Mouse (Mus musculus): ENCODE data around the gene Cryzl2.

Cryzl2 gene

DNA sequence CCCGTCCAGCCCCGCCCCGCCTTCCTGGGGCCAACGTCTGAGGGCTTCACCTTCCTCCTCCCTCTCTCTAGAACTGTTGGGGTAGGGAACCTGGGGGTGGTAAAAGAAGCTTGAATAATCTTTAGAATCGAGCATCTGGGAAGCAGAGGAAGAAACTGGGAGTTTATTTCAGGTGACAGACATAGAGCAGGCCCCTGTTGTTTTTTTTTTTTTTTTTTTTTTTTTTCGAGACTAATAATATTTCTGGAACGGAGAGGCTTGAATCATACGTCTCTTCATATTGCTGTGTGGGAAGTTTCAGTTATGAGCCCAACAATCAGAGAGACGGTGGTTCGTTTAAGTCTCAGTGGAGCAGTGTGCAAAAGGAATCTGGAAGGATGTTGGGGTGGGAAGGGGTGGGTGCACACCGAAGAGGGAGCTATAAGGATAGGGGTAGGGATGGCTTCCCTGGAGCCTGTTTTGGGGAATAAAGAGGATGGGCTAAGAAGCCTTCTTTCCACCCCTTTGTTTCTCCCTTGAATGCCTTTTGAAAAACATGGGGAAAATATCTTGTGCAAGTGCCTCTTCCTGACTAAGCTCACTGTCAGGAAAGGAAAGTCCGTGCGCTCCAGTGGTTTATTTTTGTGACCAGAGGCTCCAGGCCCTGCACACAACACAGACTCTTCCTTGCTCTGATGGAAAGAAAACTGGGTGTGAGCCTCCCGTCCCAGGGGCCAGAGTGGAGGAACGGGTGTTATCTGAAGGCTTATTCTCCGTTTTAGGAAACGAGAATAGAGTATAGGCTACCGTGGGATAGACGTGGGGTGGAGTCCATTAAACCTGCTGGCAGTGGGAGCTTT, 14.4 kb upstream of the Cryzl2 start:
- no peak for DNase-seq

DNA sequence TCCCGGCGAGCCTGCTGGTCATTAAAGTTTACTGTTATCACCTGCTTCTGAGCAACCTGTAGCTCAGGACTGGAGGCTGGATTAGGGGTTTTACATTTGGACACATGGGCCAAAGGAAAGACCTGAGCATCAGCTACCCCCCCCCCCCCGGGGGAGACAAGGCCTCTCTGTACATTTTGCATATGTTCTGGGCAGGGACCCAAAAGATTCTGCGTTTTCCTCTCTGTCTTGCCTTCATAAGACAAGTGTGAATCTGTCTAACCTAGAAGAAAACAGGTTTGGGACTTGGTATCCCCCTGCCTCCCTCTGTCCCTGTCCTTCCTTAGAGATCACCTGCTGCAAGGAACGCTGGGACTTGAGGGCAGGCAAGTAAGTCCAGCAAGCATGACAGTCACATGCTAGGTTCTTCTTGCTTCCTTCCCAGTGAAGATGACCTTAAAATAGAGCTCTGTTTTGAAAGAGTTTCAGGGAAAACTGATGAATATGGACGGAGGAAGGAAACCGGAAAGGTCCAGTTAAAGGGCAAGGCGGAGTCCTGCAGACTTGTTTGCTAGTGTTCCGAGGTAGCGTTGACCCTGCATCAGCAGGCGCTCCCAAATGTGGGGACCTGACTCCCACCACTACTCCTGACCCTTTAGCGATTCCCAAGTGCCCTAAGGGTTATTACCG, 13.6 kb upstream of the Cryzl2 start:
- no peak for DNase-seq

DNA sequence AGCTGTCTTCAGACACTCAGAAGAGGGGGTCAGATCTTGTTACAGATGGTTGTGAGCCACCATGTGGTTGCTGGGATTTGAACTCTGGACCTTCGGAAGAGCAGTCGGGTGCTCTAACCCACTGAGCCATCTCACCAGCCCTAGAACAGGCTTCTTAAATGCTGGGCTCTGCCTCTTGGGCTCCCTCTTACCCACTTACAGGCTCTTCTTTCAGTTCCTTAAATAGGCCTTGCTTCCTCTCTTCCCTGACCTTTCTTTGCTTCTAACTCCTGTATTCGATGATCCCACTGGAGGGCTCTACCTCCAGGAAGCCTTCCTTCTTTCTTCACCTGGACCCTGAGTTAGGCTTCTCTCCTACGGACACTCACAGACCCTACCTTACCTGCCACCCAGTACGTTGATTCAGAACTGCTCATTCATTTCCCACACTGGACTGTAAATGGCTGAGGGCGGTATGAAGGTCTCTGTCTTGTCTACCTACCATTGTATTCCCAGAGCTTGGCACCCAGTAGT, 12.9 kb upstream of the Cryzl2 start:
- no peak for DNase-seq

DNA sequence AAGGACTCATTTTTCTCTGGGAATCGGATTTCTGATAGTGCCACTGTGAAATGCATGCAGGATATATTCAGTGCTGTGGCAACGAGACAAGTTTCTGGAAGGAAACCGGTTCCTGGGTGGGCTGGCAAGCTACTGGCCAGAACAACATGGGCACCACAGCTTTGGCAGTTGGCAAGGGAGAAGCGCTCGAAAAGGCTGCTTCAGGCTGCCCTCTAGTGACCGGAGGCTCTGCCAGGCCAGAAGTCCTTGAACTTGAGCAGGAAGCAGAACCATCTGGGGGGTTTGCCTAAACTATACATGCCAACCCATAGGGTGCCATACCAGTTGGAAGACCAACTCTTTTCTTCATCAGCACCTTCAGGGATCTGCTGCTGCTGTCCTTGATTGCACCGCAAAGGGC, 12.1 kb upstream of the Cryzl2 start:
- DNase-seq: peak; percentile 17

DNA sequence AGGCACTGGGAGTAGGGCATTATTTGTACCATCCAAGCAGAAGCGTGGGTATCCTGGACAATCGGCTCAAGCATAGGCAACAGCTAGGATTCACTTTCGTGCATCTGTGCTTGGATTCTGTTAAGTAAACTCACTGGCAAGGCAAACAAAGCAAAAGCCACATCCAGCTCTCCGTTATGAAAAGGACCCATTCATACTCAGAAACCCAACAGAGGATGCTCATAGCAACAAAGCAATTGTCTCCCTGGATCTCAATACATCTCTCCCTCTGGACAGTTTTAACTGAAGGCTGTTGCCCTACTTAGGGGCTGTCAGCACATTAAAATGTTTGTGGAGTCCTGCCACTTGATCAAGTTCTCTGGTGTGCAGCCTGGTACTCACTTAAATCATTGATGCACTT, 11.2 kb upstream of the Cryzl2 start:
- DNase-seq: no peak

DNA sequence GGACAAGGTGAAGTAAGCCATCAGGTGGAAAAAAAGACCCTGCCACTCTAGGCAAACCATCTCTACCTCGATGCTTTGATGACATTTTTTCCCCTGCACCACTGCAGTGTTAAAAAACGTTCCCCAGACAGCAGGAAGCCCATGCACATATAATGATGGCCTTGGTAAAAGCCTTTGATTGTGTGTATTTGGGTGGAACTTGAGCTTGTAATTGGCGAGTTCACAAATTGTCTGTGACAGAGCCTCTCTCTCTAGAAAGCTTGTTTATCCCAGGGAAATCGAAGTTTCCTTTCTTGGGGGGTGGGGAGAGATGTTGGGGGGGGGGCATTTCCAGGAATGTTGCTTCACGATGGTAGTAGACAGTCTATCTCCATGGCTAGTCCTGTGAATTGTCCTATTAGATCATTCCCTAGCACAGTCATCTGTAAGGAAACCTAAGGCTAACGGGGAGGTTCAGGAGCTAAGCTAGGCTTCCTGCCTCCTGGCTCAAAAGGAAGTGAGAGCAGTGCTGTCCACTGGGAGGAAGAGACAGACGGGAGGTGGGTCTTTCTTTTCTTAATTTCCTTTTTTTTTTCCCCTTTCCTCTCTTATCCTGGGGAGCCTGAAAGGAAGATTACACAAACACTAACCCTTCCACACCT, 10.1 kb upstream of the Cryzl2 start:
- no peak for DNase-seq

DNA sequence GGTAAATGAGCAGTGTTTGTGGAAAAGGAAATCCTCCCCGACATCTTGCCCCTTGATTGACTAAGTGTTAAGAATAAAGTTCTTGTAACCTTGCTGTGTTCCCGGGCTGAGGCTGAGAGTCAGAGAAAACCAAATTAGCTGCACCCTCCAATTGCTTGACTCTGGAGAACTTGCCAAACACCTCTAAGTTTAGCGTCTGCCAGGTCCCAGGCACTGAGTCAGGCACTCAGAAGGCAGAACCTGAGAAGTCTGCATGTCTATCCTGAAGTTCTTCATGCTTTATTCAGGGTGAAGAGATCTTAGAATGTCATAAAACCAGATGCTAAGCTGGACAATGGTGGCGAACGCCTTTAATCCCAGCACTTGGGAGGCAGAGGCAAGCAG, 9.6 kb upstream of the Cryzl2 start:
- DNase-seq: no peak

DNA sequence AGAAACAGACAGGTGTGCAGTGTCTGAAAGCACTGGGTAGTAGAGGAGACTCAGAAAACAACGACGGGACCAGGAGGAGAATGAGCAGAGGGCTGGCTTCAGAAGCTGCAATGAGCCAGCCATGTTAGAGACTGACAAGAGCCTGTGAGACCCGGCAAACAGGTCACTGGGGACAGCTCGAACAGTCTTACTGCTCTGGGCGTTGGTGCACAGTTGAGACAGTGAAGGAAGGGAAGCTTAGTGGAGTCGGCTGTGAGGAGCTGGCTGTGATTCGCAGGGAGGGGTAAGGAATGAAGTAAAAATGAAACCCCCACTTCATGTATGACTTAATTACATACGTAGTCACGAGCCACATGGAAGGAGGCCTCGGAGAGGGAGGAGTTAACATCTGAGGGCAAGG, 8.8 kb upstream of the Cryzl2 start:
- no peak for DNase-seq

DNA sequence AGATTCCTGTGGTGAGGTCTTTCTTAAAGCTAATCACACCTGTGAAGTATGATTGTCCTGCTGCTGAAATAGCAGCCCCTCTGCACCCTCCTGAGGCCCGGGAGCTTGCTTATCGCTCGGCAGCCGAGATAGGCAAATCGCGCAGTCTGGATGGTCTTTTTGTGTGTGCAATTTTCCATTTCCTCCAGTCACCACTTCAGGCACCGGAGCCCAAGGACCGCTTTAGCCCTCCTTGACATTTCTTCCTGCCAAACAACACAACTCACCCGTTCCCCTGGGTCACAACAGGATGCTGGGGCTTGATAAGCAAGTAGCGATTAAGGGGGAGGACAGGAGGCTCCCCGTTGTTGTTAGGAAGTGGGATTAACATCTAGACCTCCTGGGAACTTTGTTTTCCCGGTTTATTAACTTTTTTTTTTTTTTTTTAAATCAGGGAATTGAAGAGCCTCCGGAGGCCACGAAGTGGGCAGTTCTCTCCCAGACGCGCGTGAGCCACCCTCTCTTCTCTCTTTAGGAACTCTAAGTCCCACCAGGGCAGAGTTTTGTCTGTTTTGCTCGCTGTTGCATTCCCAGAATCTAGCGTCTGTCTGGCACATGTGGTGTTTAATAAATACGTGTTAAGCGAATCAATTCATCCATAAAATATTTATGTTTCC, 8.3 kb upstream of the Cryzl2 start:
- DNase-seq: no peak

DNA sequence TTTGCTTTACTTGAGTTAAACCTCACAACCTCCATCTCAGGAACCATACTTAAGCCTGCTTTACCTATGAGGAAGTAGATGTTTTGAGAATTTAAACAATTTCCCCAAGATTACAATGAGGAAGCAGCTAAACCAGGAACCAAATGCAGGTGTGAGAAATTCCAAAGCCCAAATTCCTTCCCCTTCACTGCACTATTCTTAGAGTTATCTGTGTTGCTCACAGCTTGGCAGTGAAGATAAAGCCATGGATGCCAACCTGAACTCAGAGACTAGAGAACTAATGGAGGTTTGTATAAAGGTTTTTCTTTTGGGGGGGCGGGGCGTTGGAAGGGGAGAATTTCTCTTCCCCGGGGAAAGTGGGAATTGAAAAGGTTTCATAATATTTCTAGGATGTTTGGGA, 6.1 kb upstream of the Cryzl2 start:
- no peak for DNase-seq

DNA sequence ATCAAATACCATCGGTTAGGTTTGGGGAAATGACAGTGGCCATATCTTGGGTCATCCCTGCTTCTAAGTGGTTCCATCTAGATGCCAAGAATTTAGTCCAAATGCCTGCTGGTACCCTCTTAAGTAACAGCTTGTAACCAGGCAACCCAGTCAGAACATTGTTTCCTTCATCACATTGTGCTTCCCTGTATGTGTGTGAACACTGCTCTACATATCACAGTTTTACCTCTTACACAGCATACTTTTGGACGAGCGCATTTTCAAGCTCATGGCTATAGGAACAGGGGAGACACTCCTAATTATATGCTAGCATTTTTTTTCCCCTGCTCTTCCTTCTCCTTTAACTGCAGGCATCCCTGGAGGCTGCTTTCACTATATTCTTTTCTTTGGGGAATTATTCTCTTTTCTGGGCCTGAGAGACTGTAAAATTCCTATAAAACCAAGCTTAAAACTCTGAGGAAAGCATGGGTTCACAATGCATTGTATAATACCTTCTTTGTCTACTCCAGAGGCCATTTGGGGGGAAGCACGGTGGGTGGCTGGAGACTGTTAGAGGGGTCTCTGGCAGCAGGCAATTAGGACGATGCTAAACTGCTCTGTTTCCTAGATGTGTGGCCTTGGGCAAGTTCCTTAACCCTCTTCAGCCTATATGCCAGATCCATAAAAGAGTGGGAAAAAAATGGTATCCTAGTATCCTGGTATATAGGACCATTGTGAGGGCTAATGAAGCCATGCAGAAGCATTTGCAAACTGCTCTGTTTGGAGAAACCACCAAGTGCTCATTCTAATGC, 5.4 kb upstream of the Cryzl2 start:
- no peak for DNase-seq

DNA sequence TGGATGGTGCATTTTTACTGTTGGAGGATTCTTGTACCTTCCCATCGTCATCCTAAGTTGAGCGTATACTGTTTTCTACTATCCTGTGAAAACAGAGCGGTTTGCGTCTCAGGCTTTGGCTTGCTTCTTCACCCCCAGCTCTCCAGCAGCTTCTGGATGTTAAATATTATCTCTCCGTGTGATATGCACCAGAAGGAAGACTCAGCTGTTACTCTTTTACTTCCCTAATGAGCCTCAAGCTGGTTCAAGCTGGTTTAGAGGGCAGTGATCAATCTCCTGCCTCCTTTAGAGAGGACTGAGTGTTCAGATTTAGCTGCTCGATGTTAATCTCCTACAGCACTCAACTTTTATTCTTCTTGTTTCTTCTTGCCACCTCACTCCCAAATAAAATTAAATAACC, 3.5 kb upstream of the Cryzl2 start:
- DNase-seq: no peak

DNA sequence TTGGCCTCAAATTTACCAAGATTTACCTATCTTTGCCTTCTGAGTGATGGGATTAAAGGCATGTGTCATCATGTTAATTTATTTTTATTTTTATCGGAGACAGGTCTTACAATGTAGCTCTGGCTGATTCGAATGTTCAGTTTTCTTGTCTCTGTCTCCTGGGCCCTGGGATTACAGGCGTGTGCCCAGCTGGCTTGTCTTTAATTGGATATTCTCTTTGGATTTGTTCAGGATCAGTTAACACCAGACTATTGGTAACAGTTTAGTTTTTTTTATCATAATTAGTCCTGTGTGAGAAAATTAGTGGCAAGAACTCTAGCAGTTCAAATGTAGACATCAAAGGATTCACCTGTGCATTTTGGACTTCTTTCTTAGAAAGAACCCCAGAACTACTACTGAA, 588 bp upstream of the Cryzl2 start:
- DNase-seq: no peak

DNA sequence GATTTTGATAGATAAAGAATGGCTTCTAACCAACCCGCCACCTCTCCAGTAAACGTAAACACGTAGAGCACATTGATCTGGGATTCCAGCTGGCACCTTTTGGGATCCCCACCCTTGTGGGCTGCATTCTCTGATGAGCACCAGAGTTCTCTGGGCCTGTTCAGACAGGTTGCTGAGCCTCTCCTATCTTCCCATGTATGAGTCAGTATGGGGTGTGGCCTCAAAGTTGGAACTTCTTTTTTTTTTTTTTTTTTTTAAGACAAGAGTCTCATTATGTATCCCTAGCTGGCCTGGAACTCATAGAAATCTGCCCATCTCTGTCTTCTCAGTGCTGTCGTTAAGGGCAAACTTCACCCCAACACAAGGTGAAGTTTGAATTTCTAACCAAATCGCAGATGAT, 1.5 kb downstream of the Cryzl2 start:
- no peak for DNase-seq

DNA sequence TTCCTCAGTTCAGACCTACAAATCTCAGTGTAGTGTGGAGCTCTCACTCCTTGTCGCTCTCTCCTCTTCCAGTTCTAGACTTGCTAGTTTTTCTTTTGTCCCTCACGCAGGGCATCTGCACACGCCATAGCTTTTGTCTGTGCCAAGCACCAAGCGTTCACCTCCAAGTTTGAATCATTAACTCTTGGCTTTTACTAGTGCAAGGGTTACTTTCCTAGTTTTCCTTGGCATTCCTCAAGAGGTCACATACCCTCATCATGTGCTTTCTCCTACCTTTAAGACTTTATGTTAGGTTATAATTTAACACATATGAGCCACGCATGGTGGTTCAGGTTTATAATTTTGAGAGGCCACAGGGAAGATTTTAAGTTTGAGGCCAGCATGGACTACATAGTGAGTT, 2.9 kb downstream of the Cryzl2 start:
- no peak for DNase-seq

DNA sequence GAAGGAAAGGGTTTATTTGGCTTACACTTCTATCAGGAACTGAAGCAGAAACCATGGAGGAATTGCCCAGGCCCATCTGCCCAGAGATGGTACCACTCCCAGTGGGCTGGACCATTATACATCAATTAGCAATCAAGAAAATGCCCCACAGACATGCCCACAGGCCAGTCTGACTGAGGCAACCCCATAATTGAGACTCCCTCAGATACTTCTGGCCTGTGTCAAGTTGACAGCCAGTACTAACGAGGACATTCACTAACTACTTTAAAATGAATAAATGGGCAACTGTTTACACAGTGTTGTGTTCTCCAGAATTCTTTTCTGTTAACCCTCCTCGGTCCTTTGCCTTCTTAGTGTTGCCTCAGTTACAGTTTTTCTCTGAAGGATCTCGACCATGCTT, 4.0 kb downstream of the Cryzl2 start:
- no peak for DNase-seq

DNA sequence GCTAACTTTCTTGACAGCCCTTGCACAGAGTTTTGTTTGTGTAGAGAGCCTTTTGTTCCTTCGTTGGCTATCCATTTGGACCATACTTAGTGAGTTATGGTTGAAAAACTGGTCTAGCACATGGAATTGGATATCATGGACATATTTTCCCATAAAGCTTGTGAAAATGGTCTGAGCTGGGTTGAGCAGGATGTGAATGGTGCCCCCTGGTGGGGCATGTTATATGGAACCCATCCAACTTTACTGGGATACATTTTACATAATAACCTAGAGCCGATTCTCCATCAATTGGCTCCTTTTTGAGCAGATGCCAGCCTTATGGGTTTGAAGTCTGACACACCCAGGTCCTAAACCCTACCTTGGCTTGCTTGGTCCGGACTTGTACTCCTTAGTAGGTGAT, 6.8 kb downstream of the Cryzl2 start:
- DNase-seq: peak; percentile 23

DNA sequence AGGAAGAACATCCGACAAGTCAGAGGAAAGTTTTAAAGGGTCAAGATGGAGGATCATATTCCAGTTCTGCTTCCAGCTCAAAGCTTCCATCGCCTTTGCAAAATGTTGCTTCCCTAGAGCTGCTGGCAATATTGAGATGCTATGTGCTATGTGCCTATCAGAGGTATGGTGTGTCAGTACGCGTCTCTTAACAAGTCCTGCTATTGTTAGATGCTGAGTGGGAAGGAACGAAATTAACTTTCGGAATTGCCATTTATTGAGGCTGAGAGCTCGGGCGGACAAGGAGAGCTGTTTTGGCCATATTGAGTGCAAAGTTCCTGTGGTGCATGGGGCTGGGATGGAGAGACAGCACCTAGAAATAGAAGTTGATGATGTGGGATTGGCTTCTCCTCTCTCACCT, 9.5 kb downstream of the Cryzl2 start:
- DNase-seq: no peak

DNA sequence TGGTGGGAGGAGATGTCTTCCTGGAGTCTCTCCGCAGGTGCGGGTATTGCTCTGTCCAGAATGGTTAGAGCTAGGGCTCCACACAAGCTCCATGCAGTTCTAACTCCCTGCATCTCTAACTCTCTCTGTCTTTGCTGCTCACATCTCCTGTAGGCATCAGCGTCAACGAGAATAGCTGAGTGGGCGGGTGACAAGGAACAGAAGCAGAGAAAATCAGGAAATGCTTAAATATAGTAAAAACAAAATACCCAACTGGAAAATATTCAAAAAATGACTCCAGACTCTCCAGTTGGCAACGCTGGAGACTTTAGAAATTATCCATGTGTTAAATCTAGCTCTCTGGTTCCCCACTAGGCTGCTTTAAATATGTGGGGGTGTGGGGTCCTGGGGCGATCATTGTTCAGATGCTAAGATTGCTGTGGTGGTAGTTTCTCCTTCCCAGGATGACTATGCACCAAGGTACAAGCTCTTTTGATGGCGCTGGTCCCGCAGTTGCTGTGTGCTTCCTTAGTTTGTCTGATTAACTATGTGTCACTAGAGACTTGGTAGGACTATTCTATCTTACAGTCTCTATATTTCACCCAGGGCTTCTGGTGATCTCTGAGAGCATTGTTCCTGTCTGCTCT, 12.5 kb downstream of the Cryzl2 start:
- DNase-seq: no peak

DNA sequence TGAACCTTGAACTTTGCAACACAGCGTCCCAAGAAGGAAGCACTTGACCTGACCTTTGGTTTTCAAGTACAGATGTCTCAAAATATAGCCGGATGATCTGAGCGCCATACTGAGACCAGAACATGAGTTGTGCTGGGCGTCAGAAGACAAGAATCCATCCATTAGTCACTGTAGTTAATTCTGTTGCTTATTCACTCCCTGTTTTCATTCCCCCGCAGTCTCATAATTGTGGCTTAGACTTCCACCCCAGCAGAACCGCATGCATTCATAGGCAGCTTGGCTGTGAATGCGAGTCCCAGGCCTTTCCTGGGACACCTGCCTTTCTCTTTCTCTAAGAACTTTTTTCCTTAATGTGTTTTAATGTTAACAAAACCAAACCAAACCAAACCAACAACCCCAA, 14.3 kb downstream of the Cryzl2 start:
- no peak for DNase-seq

DNA sequence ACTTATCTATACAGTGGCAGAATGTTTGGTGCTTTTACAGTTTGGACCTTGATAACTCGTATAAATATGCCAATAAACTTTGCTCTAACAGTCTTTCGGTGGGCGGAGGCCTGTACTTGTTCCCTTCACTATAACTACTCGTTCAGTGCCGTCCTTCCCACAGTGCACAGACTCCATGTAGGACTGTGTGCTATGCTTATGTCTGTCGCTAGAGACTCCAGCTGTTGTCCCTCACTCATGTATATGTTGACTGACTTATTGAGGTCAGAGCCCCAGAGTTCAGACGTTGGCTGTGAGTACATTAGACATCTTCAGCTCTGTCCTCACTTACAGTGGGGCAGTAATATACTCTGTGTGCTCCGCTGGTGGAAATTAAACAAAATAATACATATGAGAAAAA, 16.5 kb downstream of the Cryzl2 start:
- no peak for DNase-seq

DNA sequence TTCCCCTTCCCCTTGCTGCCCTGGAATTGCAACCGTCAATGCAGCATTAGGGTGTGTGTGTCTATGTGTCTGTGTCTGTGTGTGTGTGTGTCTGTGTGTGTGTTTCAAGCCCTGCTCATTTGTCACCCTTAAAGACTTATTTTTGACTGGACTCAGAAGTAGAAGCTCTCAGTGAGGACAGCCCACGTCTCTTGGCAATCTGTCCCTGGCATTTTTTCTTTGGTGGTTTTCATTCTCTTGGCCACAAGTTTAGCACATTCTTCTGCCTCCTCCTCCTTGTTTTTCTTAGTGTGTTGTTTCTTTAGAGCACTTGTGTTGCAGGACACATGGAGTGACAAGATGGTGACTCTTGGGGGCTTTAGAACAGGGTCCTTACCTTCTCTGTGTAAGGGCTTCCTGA, 17.9 kb downstream of the Cryzl2 start:
- DNase-seq: no peak
